Mouse (Mus musculus): ENCODE data around the gene Cntnap1.

Cntnap1 gene

DNA sequence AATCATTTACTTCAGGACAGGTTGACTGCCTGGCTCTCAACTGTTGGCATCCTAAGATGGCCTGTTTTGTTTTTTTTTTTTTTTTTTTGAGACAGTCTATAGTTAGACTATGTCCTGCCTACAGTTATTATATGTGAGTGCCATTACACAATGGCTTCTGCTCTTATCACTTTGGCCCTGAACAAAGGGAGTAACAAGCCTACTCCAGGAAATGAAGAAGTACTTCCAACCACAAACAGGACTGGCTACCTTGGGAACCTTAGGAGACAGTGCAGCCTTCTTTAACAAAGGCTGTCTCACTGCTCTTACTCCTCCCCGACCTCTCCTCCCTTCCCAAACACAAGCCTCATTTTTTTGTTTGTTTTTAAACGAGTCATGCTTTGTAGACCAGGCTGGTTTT, 50.5 kb downstream of the Cntnap1 start:
- DNase-seq (ENCODE audit: extremely low spot score): no peak

DNA sequence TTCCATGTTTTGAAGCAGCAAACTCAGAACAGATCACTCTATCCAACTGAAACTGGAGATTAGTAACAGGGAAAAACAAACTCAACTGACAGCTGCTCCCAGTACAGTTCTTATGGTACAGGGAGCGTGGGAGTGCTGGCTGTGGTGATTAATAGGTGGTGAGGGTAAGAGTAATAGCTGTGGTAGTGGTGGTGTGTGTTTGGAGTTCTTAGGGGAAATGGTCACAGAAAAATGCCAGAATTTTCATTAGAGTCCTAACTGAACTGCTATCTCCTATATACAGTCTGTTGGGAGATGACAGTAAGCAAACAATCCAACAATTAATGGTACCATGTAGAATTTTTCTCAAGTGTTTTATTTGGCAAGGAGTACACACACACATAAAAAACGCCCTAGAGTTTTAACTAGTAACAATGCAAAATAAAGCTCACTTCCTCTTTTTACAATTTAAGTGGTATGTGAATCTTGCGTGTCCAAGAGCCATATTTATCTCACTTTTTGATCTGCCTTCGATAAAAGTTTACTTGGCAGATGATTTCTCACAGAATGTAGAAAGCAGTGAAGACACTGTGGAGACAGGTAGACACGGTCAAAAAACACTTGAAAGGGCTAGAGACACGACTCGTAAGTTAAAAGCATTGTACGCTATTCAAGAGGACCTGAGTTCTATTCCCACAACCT, 51.1 kb downstream of the Cntnap1 start:
- DNase-seq (ENCODE audit: extremely low spot score): no peak

DNA sequence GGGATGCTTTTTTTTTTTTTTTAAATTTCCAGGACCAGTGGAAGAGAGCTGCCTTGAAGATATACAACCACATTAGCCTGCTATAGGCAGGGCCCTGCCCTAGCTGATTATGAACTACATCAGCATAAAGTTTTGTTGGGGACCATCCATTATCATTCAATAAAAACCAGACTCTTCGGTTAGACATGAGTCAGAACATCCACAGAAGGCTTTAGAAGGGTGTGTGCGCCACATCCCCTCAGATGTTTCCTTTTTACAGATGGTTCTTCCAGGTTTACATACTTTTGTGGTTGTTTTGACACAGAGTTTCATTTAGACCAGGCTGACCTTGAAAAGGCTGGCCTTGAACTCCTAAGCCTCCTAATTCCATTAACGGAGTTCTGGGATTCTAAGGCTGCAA, 54.0 kb downstream of the Cntnap1 start:
- DNase-seq (ENCODE audit: extremely low spot score): no peak

DNA sequence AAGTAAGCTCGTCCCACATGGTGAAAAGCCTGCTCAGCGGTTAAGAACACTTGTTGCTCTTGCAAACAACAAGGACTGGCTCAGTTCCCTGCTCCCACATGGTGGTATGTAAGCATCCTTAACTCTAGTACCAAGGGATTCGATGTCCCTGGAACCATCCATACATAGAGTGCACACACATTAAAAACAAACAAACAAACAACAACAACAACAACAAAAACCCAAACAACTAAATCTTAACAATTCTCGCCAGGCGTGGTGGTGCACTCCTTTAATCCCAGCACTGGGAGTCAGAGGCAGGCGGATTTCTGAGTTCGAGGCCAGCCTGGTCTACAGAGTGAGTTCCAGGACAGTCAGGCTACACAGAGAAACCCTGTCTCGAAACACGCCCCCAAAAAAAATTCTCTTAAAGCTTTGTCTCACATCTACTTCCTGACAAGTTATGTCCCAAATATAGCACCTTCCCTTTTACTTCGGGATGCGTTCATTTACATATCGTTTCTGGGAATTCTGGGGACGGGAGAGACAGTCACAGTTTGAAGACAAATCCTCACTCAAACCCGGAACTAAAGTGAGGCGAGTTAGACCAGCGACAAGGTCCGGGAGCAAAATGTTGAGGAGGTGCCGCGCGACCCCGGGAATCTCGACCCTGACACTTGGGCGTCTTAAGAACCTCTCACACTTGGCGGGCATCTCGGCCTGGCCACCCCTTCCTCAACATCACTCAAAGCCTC, 55.2 kb downstream of the Cntnap1 start:
- DNase-seq (ENCODE audit: extremely low spot score): no peak

DNA sequence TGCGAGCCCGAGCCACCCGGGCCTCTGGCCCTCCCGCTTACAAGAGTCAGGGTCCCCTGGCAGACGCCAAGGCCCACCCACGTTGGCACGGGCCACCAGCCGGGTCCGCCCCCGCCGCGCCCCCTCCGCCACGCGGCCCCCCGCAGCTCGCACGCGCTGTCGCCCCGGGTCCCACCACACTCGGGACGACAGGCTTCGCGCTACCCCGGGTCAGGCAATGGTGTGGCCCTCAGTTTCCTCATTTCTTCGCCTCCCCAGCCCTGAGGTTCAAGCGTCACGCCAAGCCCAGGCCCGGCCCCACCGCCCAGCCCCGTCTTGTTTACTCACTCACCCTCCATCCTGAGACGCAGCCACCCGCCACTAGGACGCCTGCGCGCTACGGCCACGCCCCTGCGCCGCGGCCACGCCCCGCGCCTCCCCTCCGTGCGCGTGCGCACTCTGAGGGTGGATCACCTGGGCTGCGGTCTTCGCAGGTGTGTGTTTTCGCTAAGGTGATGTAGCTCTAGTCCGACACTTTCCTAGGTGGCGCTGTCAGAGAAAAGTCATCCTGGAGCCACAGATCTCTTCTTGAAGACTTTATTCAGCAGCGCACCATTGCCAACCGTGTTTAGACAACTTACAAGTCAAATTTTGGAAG, 55.9 kb downstream of the Cntnap1 start, which contains the start of gene Ezh1:
TSS of gene Ezh1 (minus strand) at position 399 of the 637 bp plus-strand sequence.
- DNase-seq (ENCODE audit: extremely low spot score): peak; percentile 90

DNA sequence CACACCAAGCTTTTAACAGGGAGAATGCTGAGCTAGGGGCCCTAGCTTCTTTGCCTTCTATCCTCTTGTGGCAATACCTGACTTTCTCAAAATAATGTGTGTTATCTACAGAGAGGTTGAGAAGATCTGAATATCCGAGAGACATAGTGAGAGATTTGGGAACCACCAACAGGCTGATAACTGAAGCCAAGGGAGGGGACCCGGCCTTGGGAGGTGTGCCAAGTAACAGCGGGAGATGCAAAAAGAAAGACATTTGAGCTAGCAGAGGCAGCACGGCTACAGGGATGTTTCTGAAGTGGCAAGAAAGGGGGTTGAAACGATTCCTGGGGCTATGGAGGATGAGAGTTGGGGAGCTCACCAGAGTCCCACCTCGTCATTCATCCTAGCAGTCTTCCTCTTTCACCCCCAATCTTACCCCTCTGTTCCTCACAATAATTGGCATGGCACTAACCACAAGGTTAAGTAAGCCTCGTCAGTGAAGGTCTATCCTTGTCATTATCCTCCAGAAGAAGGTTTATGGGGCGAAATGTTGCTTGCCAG, 59.1 kb downstream of the Cntnap1 start:
- DNase-seq (ENCODE audit: extremely low spot score): no peak

DNA sequence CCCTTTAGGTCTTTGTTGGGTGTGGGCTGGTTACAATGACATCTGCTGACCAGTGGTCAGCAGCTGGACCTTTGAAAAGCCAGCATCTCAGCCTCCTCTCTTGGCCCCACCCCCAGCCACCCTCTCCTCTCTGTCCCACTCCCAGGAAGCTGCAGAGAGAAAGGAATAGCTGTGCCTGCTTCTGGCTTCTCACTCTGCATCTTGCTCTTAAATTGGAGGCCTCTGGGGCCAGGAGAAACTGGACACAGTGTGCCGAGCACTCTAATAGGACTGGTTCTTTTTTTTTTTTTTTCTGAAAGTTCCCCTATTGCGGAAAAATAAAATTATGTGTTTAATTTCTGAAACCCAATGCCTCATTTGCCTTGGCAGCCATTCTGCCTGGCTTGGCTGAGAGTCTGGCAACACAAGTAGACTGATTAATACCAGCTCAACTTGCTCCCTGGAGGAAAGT, 59.8 kb downstream of the Cntnap1 start:
- peak; percentile 24 for DNase-seq (ENCODE audit: extremely low spot score)

DNA sequence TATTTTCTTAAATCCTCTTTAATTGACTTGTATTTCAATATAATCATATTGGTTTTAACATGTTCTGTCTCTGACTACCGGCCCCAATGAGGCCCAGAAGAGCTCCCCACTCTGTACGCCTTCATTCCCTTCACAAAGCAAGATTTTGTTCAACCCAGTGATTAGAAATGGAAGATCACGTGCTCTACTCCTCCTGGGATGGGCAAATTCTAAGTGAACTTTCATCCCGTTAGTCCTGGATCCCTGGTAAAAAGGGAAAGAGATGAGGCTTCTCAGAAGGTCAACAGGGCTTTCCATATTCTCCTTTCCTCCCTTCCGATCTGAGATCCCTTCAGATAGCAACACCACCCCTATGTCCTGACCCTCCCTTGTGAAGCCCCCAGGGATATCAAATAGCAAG, 60.2 kb downstream of the Cntnap1 start:
- DNase-seq (ENCODE audit: extremely low spot score): no peak

DNA sequence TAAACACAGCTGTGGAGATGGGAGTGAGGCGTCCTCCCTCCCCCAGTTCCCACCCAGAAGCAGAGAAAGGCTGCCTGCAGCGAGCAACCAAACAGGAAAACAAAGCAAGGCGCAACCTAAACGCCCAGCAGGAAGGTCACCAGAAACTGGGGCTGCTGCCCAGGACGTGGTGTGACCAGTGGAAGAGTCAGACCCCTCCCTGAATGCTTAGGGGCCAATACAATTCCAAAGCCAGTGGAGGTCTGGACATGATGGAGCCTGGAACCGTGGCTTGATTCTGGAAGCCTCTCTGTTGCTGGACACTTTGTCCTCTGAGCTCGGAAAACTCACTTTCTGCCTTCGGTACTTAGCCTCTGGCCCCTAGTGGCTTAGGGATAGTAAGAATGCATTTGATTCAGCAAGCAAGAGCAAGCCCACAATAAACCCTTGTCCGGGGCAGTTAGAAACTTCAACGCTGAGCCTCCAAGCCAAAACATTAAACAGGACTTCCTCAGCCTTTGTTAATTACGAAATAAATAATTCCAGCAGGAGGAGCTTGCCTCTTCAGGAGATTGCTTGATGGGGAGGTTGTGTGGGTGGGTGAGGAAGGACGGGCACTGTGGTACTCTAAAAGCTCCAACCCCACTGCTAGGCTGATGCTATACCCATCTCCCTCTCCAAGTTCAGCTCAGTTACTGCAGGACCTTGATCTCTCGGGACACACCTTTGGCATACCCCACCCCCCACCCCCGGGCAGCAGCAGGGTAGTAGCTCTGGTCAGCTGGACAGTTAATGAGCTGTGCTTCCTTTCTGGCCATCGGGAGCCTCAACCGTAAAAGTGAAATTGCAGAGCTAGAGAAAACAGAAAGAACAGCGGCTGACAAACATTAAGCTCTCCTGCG, 60.9 kb downstream of the Cntnap1 start:
- DNase-seq (ENCODE audit: extremely low spot score): peak; percentile 67

DNA sequence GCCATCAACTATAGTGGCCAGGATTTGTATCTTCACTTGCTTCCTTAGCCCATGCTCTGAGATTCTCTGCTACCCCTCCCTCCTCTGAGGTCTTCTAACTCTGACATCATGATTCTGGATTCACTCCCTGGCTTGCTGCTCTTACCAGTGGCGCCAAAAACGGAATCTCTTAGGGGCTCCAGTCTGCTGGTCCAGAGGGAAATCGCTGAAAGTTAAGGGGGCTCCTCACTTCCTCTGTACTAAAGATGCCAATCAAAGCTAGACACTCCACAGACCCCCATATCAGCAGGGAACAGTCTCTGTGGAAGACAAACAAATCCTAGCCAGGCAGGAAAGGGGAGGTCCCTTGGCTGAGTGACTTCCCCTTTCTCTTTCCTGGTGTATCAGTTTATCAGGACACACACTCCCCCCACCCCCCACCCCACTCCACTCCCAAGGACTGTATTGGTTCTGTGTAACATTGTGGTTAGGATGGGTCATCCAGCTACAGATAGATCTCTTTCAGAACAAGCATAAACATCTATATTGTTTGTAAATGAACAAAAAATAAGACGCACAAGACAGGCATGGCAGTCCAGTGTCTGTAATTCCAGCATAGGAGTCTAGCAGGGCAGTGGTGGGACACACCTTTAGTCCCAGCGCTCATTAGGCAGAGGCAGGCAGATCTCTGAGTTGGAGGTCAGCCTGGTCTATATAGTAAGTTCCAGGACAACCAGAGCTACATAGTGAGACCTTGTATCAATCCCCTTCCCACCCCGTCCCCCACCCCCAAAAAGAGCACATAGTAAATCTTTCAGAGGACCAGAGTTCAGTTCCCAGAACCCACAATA, 61.9 kb downstream of the Cntnap1 start:
- peak; percentile 40 for DNase-seq (ENCODE audit: extremely low spot score)

DNA sequence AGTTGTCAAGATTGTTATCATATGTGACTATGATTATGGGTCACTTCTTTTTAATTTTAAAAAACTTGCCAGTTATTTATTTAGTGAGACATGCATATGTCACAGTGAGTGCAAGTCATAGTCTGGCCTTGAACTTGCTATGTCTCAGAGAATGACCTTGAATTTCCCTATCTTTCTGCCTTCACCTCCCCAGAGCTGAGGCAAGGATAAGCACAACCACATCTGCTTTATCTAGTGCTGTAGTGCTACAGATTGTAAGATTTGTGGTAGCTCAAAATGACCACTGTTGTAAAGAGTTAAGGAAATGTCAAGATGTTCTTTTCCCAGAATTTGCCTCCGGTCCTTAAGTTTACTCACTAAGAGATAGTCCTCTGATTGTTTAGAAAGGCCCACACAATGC, 62.9 kb downstream of the Cntnap1 start:
- DNase-seq (ENCODE audit: extremely low spot score): no peak

DNA sequence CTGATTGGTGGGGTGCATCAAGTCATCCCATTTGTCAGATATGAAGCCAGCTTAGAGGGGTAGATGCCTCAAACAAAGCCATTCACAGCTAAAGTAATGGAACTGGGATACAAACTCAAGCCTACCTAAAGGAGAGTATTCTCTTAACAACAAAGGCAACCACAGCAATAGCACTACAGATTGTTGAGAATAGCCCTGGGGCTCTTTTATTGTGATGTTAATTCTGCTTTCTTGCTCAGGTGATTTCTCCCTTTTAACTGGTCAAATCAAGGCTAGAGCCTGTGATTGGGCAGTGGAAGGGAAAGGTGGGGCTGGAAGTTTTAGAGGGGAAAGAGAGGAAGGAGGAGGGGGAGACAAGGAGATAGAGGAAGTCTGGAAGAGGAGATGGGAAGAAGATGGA, 63.8 kb downstream of the Cntnap1 start:
- no peak for DNase-seq (ENCODE audit: extremely low spot score)

DNA sequence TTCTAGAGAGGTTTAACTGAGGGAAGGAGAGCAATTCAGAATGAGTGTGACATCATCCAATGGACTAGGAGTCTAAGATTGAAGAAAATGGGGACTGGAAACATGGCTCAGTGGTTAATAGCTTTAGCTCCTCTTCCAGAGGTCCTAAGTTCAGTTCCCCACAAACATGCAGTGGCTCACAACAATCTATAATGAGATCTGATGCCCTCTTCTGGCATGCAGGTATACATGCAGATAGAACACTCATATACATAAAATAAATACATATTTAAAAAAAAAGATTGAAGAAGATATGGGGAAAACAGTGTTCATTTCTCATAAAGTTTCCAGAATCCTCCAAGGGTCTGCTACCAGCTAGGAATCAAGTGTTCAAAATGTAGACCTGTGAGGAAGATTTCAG, 65.1 kb downstream of the Cntnap1 start:
- no peak for DNase-seq (ENCODE audit: extremely low spot score)

DNA sequence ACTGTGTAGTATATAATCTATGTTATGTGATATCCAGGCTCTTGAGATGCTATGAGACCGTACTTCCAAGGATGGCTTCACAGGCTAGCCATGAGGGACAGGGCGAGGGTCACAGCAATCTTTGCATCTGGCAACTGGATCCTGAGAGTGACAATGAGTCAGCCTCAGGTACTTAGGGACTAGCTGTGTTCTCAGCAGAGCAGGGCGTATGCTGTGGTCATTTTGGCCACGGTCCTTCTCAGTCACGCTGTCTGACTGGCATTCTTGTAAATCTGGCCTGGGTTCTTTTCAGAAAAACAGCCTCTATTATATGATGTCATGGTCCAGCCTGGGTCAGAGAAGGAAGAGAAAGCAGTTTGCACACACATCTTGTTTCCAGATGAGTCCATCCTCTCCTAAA, 66.5 kb downstream of the Cntnap1 start:
- no peak for DNase-seq (ENCODE audit: extremely low spot score)

DNA sequence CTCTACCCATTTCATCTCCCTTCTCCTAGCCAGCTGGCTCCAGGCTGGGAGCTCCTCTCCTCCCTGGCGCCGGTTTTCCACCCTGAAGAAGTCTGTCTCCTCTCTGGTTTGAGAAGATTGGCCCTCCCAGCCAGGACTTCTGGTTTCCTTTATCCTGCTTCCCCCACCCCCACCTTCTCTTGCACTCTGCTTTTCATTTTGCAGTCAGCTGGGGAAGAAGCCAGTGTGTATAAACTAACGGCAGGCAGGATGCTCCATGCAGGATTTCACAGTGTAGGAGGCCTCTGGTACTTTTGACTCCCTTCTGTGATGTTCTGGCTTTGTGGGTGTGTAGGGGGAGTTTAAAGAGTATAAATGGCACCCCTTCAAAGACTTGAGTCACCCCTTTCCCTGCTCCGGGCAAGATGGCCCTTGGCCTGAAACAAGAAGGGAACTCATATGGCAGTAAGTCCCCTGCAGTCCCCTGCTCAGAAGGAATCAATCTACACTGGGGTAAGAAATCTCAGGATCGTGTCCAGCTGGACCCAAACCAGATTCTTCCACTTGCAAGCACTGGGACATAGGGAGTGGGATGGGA, 67.8 kb downstream of the Cntnap1 start:
- DNase-seq (ENCODE audit: extremely low spot score): no peak
